Mouse (Mus musculus) hindbrain, embryonic 15.5 days (tissue): ENCODE results near the gene Mylpf. TPM values are rescaled to one million over a fixed set of nuclear protein-coding genes. Genes with fewer than 3 reads are reported as not detected.

ENCODE experiments used
- ATAC-seq: fragments of 200-750 bp; cut with Nextera tagmentation; 2 replicates; pipeline ENCODE4 v1.8.0; 2017; ENCODE audit warnings: low read depth, moderate number of reproducible peaks, moderate TSS enrichment; ENCODE audit not compliant: low FRiP score
- H3K27ac ChIP-seq: fragments of 300-500 bp; sonication (generic); replicated peaks from 2 replicates; pipeline ENCODE4 v1.5.1; 2015; ENCODE audit warnings: mild to moderate bottlenecking, inconsistent platforms
- H3K27me3 ChIP-seq: fragments of 300-500 bp; sonication (generic); 2 replicates; pipeline ENCODE4 v1.6.1; 2015; ENCODE audit warnings: control low read depth, inconsistent platforms
- H3K36me3 ChIP-seq: fragments of 300-500 bp; sonication (generic); 2 replicates; pipeline ENCODE4 v1.6.1; 2015; ENCODE audit warnings: control low read depth, inconsistent platforms
- H3K4me1 ChIP-seq: fragments of 300-500 bp; sonication (generic); replicated peaks from 2 replicates; pipeline ENCODE4 v1.6.1; 2015; ENCODE audit warnings: control low read depth, inconsistent platforms
- H3K4me2 ChIP-seq: fragments of 300-500 bp; sonication (generic); 2 replicates; pipeline ENCODE4 v1.6.1; 2015; ENCODE audit warnings: moderate library complexity, mild to moderate bottlenecking, inconsistent platforms
- H3K4me3 ChIP-seq: fragments of 300-500 bp; sonication (generic); 2 replicates; pipeline ENCODE4 v1.5.1; 2015; ENCODE audit warnings: mild to moderate bottlenecking, inconsistent platforms
- H3K9ac ChIP-seq: fragments of 300-500 bp; sonication (generic); 2 replicates; pipeline ENCODE4 v1.6.1; 2015; ENCODE audit warnings: inconsistent platforms
- H3K9me3 ChIP-seq: fragments of 300-500 bp; sonication (generic); 2 replicates; pipeline ENCODE4 v1.6.1; 2016; ENCODE audit warnings: control low read depth, inconsistent platforms
- WGBS: fragments of 180-500 bp; shearing (Covaris S2); methylation state at CpG from one replicate; pipeline ENCODE4 v1.1.7; 2015; 5-methylcytosine and 5-hydroxymethylcytosine counted together
- polyA plus RNA-seq: library from polyadenylated mRNA; unstranded; fragments of >200 nt; fragmentation: Nextera tagmentation; extraction: Ambion mirVana; gene quantifications from 2 replicates; pipeline ENCODE4 v1.2.1, GENCODE M21; 2015

Gene Mylpf
- polyA plus RNA-seq, 1 experiment from 2014 or later, result 4.9 TPM

GRCm38 (mm10) chr7:127218670-127219069, 10.0 kb downstream of the Mylpf start:
- no peak overlapping the region for H3K27ac ChIP-seq
- 0 out of 2 replicates have a peak, but pooled peaks cover 4% of the 10 kb centered on the region for H3K4me1 ChIP-seq
- WGBS, result 95% methylated on average over 4 of the region's 4 CpGs
- H3K27me3 ChIP-seq, result no peaks in the 10 kb centered on the region
- no peaks in the 10 kb centered on the region for H3K9me3 ChIP-seq
- H3K9ac ChIP-seq, result no peak overlapping the region
- no peaks in the 10 kb centered on the region for H3K36me3 ChIP-seq
- no peak overlapping the region for H3K4me2 ChIP-seq
- no peak for ATAC-seq
- H3K4me3 ChIP-seq, result no peak overlapping the region

- Histone ChIP-seq H3K27me3 (no peaks in the 10 kb centered on the region), H3K36me3 (no peaks in the 10 kb centered on the region), H3K9ac (no peak overlapping the region), H3K4me3 (no peak overlapping the region), H3K9me3 (no peaks in the 10 kb centered on the region), H3K4me2 (no peak overlapping the region), H3K4me1 (no peaks in the 10 kb centered on the region), H3K27ac (no peak overlapping the region)
- 88% methylated on average over 6 of the region's 6 CpGs for WGBS
- ATAC-seq, result no peak
Measured at GRCm38 (mm10) chr7:127220440-127220839, 11.8 kb downstream of the Mylpf start.

- Histone ChIP-seq H3K27ac (no peak overlapping the region), H3K9me3 (no peaks in the 10 kb centered on the region), H3K4me1 (no peaks in the 10 kb centered on the region), H3K4me3 (no peak overlapping the region), H3K4me2 (no peak overlapping the region), H3K9ac (no peak overlapping the region), H3K36me3 (no peaks in the 10 kb centered on the region), H3K27me3 (no peaks in the 10 kb centered on the region)
- WGBS, result 98% methylated on average over 3 of the region's 3 CpGs
- ATAC-seq, result no peak
Measured at GRCm38 (mm10) chr7:127223106-127223505, 14.4 kb downstream of the Mylpf start.

GRCm38 (mm10) chr7:127223515-127224478, 15.1 kb downstream of the Mylpf start:
- no peak overlapping the region for H3K27ac ChIP-seq
- H3K27me3 ChIP-seq, result no peaks in the 10 kb centered on the region
- no peak overlapping the region for H3K4me3 ChIP-seq
- H3K36me3 ChIP-seq, result no peaks in the 10 kb centered on the region
- ATAC-seq, result no peak
- H3K4me2 ChIP-seq, result no peak overlapping the region
- H3K9me3 ChIP-seq, result no peaks in the 10 kb centered on the region
- no peak overlapping the region for H3K9ac ChIP-seq
- WGBS, result 86% methylated on average over 6 of the region's 6 CpGs
- H3K4me1 ChIP-seq, result no peaks in the 10 kb centered on the region

GRCm38 (mm10) chr7:127224616-127225015, 15.9 kb downstream of the Mylpf start:
- H3K9ac ChIP-seq, result no peak overlapping the region
- H3K27ac ChIP-seq, result no peak overlapping the region
- H3K9me3 ChIP-seq, result no peaks in the 10 kb centered on the region
- H3K4me1 ChIP-seq, result peaks cover under 1% of the 10 kb centered on the region; the same call in 1 of the 2 replicates
- H3K4me3 ChIP-seq, result no peak overlapping the region
- no peak overlapping the region for H3K4me2 ChIP-seq
- WGBS, result 93% methylated on average over 6 of the region's 6 CpGs
- no peak for ATAC-seq
- H3K36me3 ChIP-seq, result no peaks in the 10 kb centered on the region
- H3K27me3 ChIP-seq, result no peaks in the 10 kb centered on the region

GRCm38 (mm10) chr7:127225147-127225995, 16.7 kb downstream of the Mylpf start:
- no peak overlapping the region for H3K27ac ChIP-seq
- H3K4me1 ChIP-seq, result peaks cover 8% of the 10 kb centered on the region
- no peak overlapping the region for H3K4me2 ChIP-seq
- no peak overlapping the region for H3K4me3 ChIP-seq
- H3K36me3 ChIP-seq, result no peaks in the 10 kb centered on the region
- H3K9me3 ChIP-seq, result no peaks in the 10 kb centered on the region
- no peak for ATAC-seq
- WGBS, result 93% methylated on average over 11 of the region's 11 CpGs
- no peak overlapping the region for H3K9ac ChIP-seq
- H3K27me3 ChIP-seq, result no peaks in the 10 kb centered on the region

GRCm38 (mm10) chr7:127228615-127229303, 20.1 kb downstream of the Mylpf start:
- Histone ChIP-seq H3K36me3 (no peaks in the 10 kb centered on the region), H3K27me3 (no peaks in the 10 kb centered on the region), H3K4me2 (no peak overlapping the region), H3K9me3 (no peaks in the 10 kb centered on the region), H3K9ac (no peak overlapping the region), H3K27ac (no peak overlapping the region), H3K4me3 (no peak overlapping the region), H3K4me1 (peaks cover 26% of the 10 kb centered on the region)
- ATAC-seq, result no peak
- 60% methylated on average over 4 of the region's 4 CpGs for WGBS

GRCm38 (mm10) chr7:127231376-127231775, 22.7 kb downstream of the Mylpf start:
- Histone ChIP-seq H3K4me3 (peak overlapping the region; percentile 86), H3K9me3 (no peaks in the 10 kb centered on the region), H3K9ac (peak overlapping the region; percentile 94; the same call in 1 of the 2 replicates), H3K27ac (peak overlapping the region; percentile 96), H3K4me1 (peaks cover 41% of the 10 kb centered on the region), H3K27me3 (no peaks in the 10 kb centered on the region), H3K36me3 (peaks cover 12% of the 10 kb centered on the region), H3K4me2 (peak overlapping the region; percentile 81)
- ATAC-seq, result no peak
- 68% methylated on average over 3 of the region's 3 CpGs for WGBS

GRCm38 (mm10) chr7:127231826-127232621, 23.3 kb downstream of the Mylpf start:
- H3K4me1 ChIP-seq, result peaks cover 41% of the 10 kb centered on the region
- peak overlapping the region; percentile 96 for H3K27ac ChIP-seq
- peak overlapping the region; percentile 94 for H3K9ac ChIP-seq
- H3K9me3 ChIP-seq, result no peaks in the 10 kb centered on the region
- H3K4me3 ChIP-seq, result peak overlapping the region; percentile 86
- H3K27me3 ChIP-seq, result no peaks in the 10 kb centered on the region
- peak overlapping the region; percentile 81 for H3K4me2 ChIP-seq
- ATAC-seq, result no peak
- WGBS, result 2% methylated on average over 20 of the region's 20 CpGs
- peaks cover 19% of the 10 kb centered on the region for H3K36me3 ChIP-seq

- peak; percentile 93 for ATAC-seq
- Histone ChIP-seq H3K36me3 (peaks cover 25% of the 10 kb centered on the region), H3K4me1 (peaks cover 41% of the 10 kb centered on the region), H3K4me3 (peak within 1 kb of the TSS; percentile 86), H3K4me2 (peak within 1 kb of the TSS; percentile 81), H3K27me3 (no peaks in the 10 kb centered on the region), H3K9ac (peak within 1 kb of the TSS; percentile 94), H3K27ac (peak within 1 kb of the TSS; percentile 96), H3K9me3 (no peaks in the 10 kb centered on the region)
- WGBS, result under 1% methylated on average over 43 of the region's 64 CpGs
Measured at GRCm38 (mm10) chr7:127232622-127233367, 24.1 kb downstream of the Mylpf start, which contains the start of the genes Zfp553 and Sept1. Zfp553 (plus strand) TSS chr7:127233061. Sept1 (minus strand) TSS chr7:127233130.
